Mouse (Mus musculus) lung, embryonic 16.5 days (tissue): Measurements from ENCODE around the gene Lyrm4. TPM values are rescaled to one million over a fixed set of nuclear protein-coding genes. Genes with fewer than 3 reads are reported as not detected.
A peak's percentile ranks its signal among the peaks of the same experiment; 100 is the strongest.

Source experiments
- ATAC-seq: fragments of 200-750 bp; cut with Nextera tagmentation; 2 replicates; pipeline ENCODE4 v1.8.0; 2017; ENCODE audit warnings: low read depth, mild to moderate bottlenecking, moderate library complexity
- H3K27ac ChIP-seq: fragments of 300-500 bp; sonication (generic); 2 replicates; pipeline ENCODE4 v1.5.1; 2014; ENCODE audit warnings: mild to moderate bottlenecking, control low read depth, low read length
- H3K27me3 ChIP-seq: fragments of 300-500 bp; sonication (generic); 2 replicates; pipeline ENCODE4 v1.6.1; 2014; ENCODE audit warnings: low read depth, low read length, mixed read lengths; ENCODE audit not compliant: control insufficient read depth, insufficient read depth
- H3K36me3 ChIP-seq: fragments of 300-500 bp; sonication (generic); 2 replicates; pipeline ENCODE4 v1.6.1; 2014; ENCODE audit warnings: low read length; ENCODE audit not compliant: control insufficient read depth, insufficient read depth
- H3K4me1 ChIP-seq: fragments of 300-500 bp; sonication (generic); replicated peaks from 2 replicates; pipeline ENCODE4 v1.6.1; 2014; ENCODE audit warnings: low read length, mixed read lengths; ENCODE audit not compliant: control insufficient read depth, insufficient read depth
- H3K4me2 ChIP-seq: fragments of 300-500 bp; sonication (generic); 2 replicates; pipeline ENCODE4 v1.6.1; 2014; ENCODE audit warnings: low read depth, low read length, control low read depth
- H3K4me3 ChIP-seq: fragments of 300-500 bp; sonication (generic); 2 replicates; pipeline ENCODE4 v1.5.1; 2014; ENCODE audit warnings: mild to moderate bottlenecking, low read length, control low read depth
- H3K9ac ChIP-seq: fragments of 300-500 bp; sonication (generic); 2 replicates; pipeline ENCODE4 v1.6.1; 2014; ENCODE audit warnings: low read length, control low read depth
- H3K9me3 ChIP-seq: fragments of 300-500 bp; sonication (generic); 2 replicates; pipeline ENCODE4 v1.6.1; 2016; ENCODE audit warnings: low read length; ENCODE audit not compliant: control insufficient read depth
- WGBS: fragments of 180-500 bp; shearing (Covaris S2); extraction: QIAGEN DNeasy Blood & Tissue Kit; methylation state at CpG from one replicate; pipeline ENCODE4 v1.1.7; 2014; 5-methylcytosine and 5-hydroxymethylcytosine counted together
- polyA plus RNA-seq: library from polyadenylated mRNA; unstranded; fragments of >200 nt; fragmentation: Nextera tagmentation; extraction: Ambion mirVana; gene quantifications from 2 replicates; pipeline ENCODE4 v1.2.1, GENCODE M21; 2015

The Lyrm4 gene
- polyA plus RNA-seq, 1 experiment from 2014 or later: 23.2 TPM

- Histone ChIP-seq H3K9me3 (no peaks in the 10 kb centered on the region), H3K4me3 (no peak overlapping the region), H3K4me2 (no peak overlapping the region), H3K9ac (no peak overlapping the region), H3K27me3 (no peaks in the 10 kb centered on the region), H3K27ac (no peak overlapping the region), H3K4me1 (no peaks in the 10 kb centered on the region), H3K36me3 (no peaks in the 10 kb centered on the region)
- no peak for ATAC-seq
- WGBS: 63% methylated on average over 5 of the region's 5 CpGs
Observed at GRCm38 (mm10) chr13:36140247-36141016, 23.1 kb upstream of the Lyrm4 start.

GRCm38 (mm10) chr13:36139703-36140102 is 22.4 kb upstream of the Lyrm4 start:
- Histone ChIP-seq H3K27me3 (no peaks in the 10 kb centered on the region), H3K27ac (no peak overlapping the region), H3K9ac (no peak overlapping the region), H3K9me3 (no peaks in the 10 kb centered on the region), H3K4me1 (no peaks in the 10 kb centered on the region), H3K4me3 (no peak overlapping the region), H3K4me2 (no peak overlapping the region), H3K36me3 (no peaks in the 10 kb centered on the region)
- ATAC-seq: no peak
- WGBS: 75% methylated on average over 5 of the region's 5 CpGs

GRCm38 (mm10) chr13:36131992-36132649 is 14.8 kb upstream of the Lyrm4 start:
- no peaks in the 10 kb centered on the region for H3K9me3 ChIP-seq
- no peak overlapping the region for H3K4me3 ChIP-seq
- WGBS: 79% methylated on average over 4 of the region's 5 CpGs
- H3K4me1 ChIP-seq: no peaks in the 10 kb centered on the region
- no peak overlapping the region for H3K27ac ChIP-seq
- ATAC-seq: no peak
- no peak overlapping the region for H3K4me2 ChIP-seq
- no peak overlapping the region for H3K9ac ChIP-seq
- H3K27me3 ChIP-seq: no peaks in the 10 kb centered on the region
- H3K36me3 ChIP-seq: 0 out of 2 replicates have a peak, but pooled peaks cover 2% of the 10 kb centered on the region

- no peaks in the 10 kb centered on the region for H3K27me3 ChIP-seq
- no peak overlapping the region for H3K4me2 ChIP-seq
- H3K4me1 ChIP-seq: no peaks in the 10 kb centered on the region
- no peak overlapping the region for H3K27ac ChIP-seq
- ATAC-seq: no peak
- WGBS: 87% methylated on average over 5 of the region's 5 CpGs
- 0 out of 2 replicates have a peak, but pooled peaks cover 2% of the 10 kb centered on the region for H3K36me3 ChIP-seq
- H3K9me3 ChIP-seq: no peaks in the 10 kb centered on the region
- H3K4me3 ChIP-seq: no peak overlapping the region
- no peak overlapping the region for H3K9ac ChIP-seq
Observed at GRCm38 (mm10) chr13:36131401-36131800, 14.1 kb upstream of the Lyrm4 start.

GRCm38 (mm10) chr13:36129360-36130054 is 12.2 kb upstream of the Lyrm4 start:
- Histone ChIP-seq H3K4me3 (no peak overlapping the region), H3K27me3 (no peaks in the 10 kb centered on the region), H3K36me3 (0 out of 2 replicates have a peak, but pooled peaks cover 2% of the 10 kb centered on the region), H3K9me3 (no peaks in the 10 kb centered on the region), H3K27ac (no peak overlapping the region), H3K4me2 (no peak overlapping the region), H3K9ac (no peak overlapping the region), H3K4me1 (no peaks in the 10 kb centered on the region)
- ATAC-seq: no peak
- 95% methylated on average over 2 of the region's 2 CpGs for WGBS

- H3K9ac ChIP-seq: no peak overlapping the region
- no peaks in the 10 kb centered on the region for H3K36me3 ChIP-seq
- peaks cover 4% of the 10 kb centered on the region; the same call in 1 of the 2 replicates for H3K4me1 ChIP-seq
- H3K27me3 ChIP-seq: no peaks in the 10 kb centered on the region
- no peaks in the 10 kb centered on the region for H3K9me3 ChIP-seq
- ATAC-seq: no peak
- H3K4me3 ChIP-seq: no peak overlapping the region
- H3K27ac ChIP-seq: no peak overlapping the region
- H3K4me2 ChIP-seq: no peak overlapping the region
Observed at GRCm38 (mm10) chr13:36120606-36121005, 3.3 kb upstream of the Lyrm4 start.

GRCm38 (mm10) chr13:36119684-36120083 is 2.4 kb upstream of the Lyrm4 start:
- no peak overlapping the region for H3K4me3 ChIP-seq
- no peaks in the 10 kb centered on the region for H3K36me3 ChIP-seq
- H3K27me3 ChIP-seq: no peaks in the 10 kb centered on the region
- no peak for ATAC-seq
- H3K9me3 ChIP-seq: no peaks in the 10 kb centered on the region
- peaks cover 4% of the 10 kb centered on the region; the same call in 1 of the 2 replicates for H3K4me1 ChIP-seq
- H3K27ac ChIP-seq: no peak overlapping the region
- WGBS: 74% methylated on average over 4 of the region's 4 CpGs
- H3K9ac ChIP-seq: no peak overlapping the region
- H3K4me2 ChIP-seq: no peak overlapping the region

GRCm38 (mm10) chr13:36116520-36117142 is 695 bp downstream of the Lyrm4 start:
- Histone ChIP-seq H3K9me3 (no peaks in the 10 kb centered on the region), H3K9ac (peak overlapping the region; percentile 80), H3K4me2 (peak overlapping the region; percentile 82), H3K27me3 (no peaks in the 10 kb centered on the region), H3K4me1 (peaks cover 4% of the 10 kb centered on the region; the same call in 1 of the 2 replicates), H3K27ac (peak overlapping the region; percentile 98; the same call in 1 of the 2 replicates), H3K4me3 (peak overlapping the region; percentile 87), H3K36me3 (no peaks in the 10 kb centered on the region)
- peak; percentile 6; the same call in 1 of the 2 replicates for ATAC-seq
- WGBS: 7% methylated on average over 21 of the region's 21 CpGs

- Histone ChIP-seq H3K4me1 (peaks cover 4% of the 10 kb centered on the region; the same call in 1 of the 2 replicates), H3K9me3 (no peaks in the 10 kb centered on the region), H3K27ac (no peak overlapping the region), H3K4me2 (no peak overlapping the region), H3K4me3 (no peak overlapping the region), H3K27me3 (no peaks in the 10 kb centered on the region), H3K36me3 (no peaks in the 10 kb centered on the region), H3K9ac (no peak overlapping the region)
- no peak for ATAC-seq
- 92% methylated on average over 5 of the region's 5 CpGs for WGBS
Observed at GRCm38 (mm10) chr13:36113181-36113580, 4.1 kb downstream of the Lyrm4 start.
